Mouse (Mus musculus) ES-E14 (cell line): ENCODE data around the gene Slc22a13.

Experiments
- CHD2 ChIP-seq: IDR thresholded peaks from 2 replicates; pipeline ENCODE4 v1.6.1; 2014; ENCODE audit warnings: mild to moderate bottlenecking, low read depth, low read length, inconsistent platforms
- MAFK ChIP-seq: IDR thresholded peaks from 2 replicates; pipeline ENCODE4 v1.6.1; 2014; ENCODE audit warnings: mild to moderate bottlenecking, low read depth, low read length, inconsistent platforms; ENCODE audit not compliant: insufficient read depth

DNA sequence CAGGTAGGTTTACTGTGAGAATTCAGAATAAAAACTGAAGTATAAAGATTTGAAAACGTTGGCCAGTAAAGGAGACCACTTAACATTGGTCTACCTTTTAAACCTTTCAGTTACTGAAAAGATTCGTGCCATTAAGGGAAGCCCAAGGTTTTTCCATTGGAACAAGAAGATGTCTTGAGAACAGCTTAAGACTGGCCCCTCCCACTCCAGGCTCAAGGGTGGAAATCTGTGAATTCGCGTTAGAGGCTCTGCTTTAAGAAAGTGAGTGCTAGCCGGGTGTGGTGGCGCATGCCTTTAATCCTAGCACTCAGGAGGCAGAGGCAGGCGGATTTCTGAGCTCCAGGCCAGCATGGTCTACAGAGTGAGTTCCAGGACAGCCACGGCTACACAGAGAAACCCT is 4.1 kb upstream of the Slc22a13 start:
- TF ChIP-seq MAFK (no peak), CHD2 (no peak)
